Mouse (Mus musculus) ES-E14 (cell line): ENCODE measurements around the gene Cd209a. TPM values are rescaled to one million over a fixed set of nuclear protein-coding genes. Genes with fewer than 3 reads are reported as not detected.
A peak's percentile ranks its signal among the peaks of the same experiment; 100 is the strongest.

Source experiments
- DNase-seq: peaks from one replicate; pipeline ENCODE4 v3.0.0-alpha.2; 2013; ENCODE audit warnings: low read depth, low spot score
- H3K27ac ChIP-seq: 2 replicates; pipeline ENCODE4 v1.5.1; 2012; ENCODE audit warnings: low read depth, mild to moderate bottlenecking, low read length, moderate library complexity, mixed read lengths; ENCODE audit not compliant: poor library complexity, insufficient read depth, severe bottlenecking
- H3K36me3 ChIP-seq: 2 replicates; pipeline ENCODE4 v1.6.1; 2012; ENCODE audit warnings: mild to moderate bottlenecking, low read length, moderate library complexity, mixed read lengths; ENCODE audit not compliant: control insufficient read depth, poor library complexity, insufficient read depth, severe bottlenecking
- H3K4me1 ChIP-seq, 2 experiments: fragments of 150-350 bp in 1 of 2; sonication (generic) in 1 of 2; 2 replicates each; pipeline ENCODE4 v1.6.1; 2012; ENCODE audit warnings: low read length in 2 of 2, mild to moderate bottlenecking in 1 of 2, mixed read lengths in 1 of 2; ENCODE audit not compliant: control insufficient read depth in 2 of 2, insufficient read depth in 2 of 2, poor library complexity in 1 of 2
- H3K4me3 ChIP-seq, 2 experiments: fragments of 150-350 bp in 1 of 2; sonication (generic) in 1 of 2; 2 replicates each; pipeline ENCODE4 v1.5.1; 2012; ENCODE audit warnings: low read length in 2 of 2, low read depth in 1 of 2, mild to moderate bottlenecking in 1 of 2, mixed read lengths in 1 of 2; ENCODE audit not compliant: insufficient read depth in 1 of 2, poor library complexity in 1 of 2, severe bottlenecking in 1 of 2
- H3K9ac ChIP-seq: 2 replicates; pipeline ENCODE4 v1.6.1; 2012; ENCODE audit warnings: low read depth, mild to moderate bottlenecking, low read length, mixed read lengths; ENCODE audit not compliant: poor library complexity, insufficient read depth, severe bottlenecking
- H3K9me3 ChIP-seq: fragments of 150-350 bp; sonication (generic); 2 replicates; pipeline ENCODE4 v1.6.1; 2012; ENCODE audit warnings: low read depth, mild to moderate bottlenecking, low read length; ENCODE audit not compliant: control insufficient read depth, insufficient read depth
- CHD2 ChIP-seq: IDR thresholded peaks from 2 replicates; pipeline ENCODE4 v1.6.1; 2014; ENCODE audit warnings: mild to moderate bottlenecking, low read depth, low read length, inconsistent platforms
- HCFC1 ChIP-seq: IDR thresholded peaks from 2 replicates; pipeline ENCODE4 v1.6.1; 2012; ENCODE audit warnings: low read length, inconsistent platforms, borderline replicate concordance; ENCODE audit not compliant: insufficient read depth
- MAFK ChIP-seq: IDR thresholded peaks from 2 replicates; pipeline ENCODE4 v1.6.1; 2014; ENCODE audit warnings: mild to moderate bottlenecking, low read depth, low read length, inconsistent platforms; ENCODE audit not compliant: insufficient read depth
- ZC3H11A ChIP-seq: IDR thresholded peaks from 2 replicates; pipeline ENCODE4 v1.6.1; 2012; ENCODE audit warnings: low read depth, mild to moderate bottlenecking, inconsistent platforms, low read length, borderline replicate concordance
- ZNF384 ChIP-seq: IDR thresholded peaks from 2 replicates; pipeline ENCODE4 v1.6.1; 2012; ENCODE audit warnings: low read depth, low read length, inconsistent platforms
- in situ Hi-C, 2 experiments: fragments of 600-800 bp; cut with MboI; formaldehyde crosslinking; loops; one replicate each; pipeline ENCODE4 v1.15.1; 2025; ENCODE audit warnings: low sequenced_read_pairs in 2 of 2, inconsistent platforms in 1 of 2; ENCODE audit not compliant: unreplicated experiment in 2 of 2
- total RNA-seq: library from RNA; depleted of rRNA; stranded (reverse); fragments of 300-350 nt; gene quantifications from 2 replicates; pipeline ENCODE4 v1.2.3, GENCODE M21; 2012

Cd209a gene
- total RNA-seq, 1 experiment, result not detected

- Histone ChIP-seq H3K36me3 (no peaks in the 10 kb centered on the region), H3K4me1 (no peaks in the 10 kb centered on the region), H3K4me3 (no peak overlapping the region), H3K9ac (no peak overlapping the region), H3K27ac (no peak overlapping the region), H3K9me3 (no peaks in the 10 kb centered on the region)
- DNase-seq, result no peak
- in situ Hi-C loops, result no loop called here
- no peak for TF ChIP-seq MAFK
- TF ChIP-seq ZNF384, result no peak
- no peak for TF ChIP-seq ZC3H11A
- no peak for TF ChIP-seq HCFC1
- no peak for TF ChIP-seq CHD2
Measured at GRCm38 (mm10) chr8:3734084-3734483, 14.7 kb downstream of the Cd209a start.

- no peaks in the 10 kb centered on the region for H3K9me3 ChIP-seq
- H3K9ac ChIP-seq, result no peak overlapping the region
- H3K4me3 ChIP-seq, result no peak overlapping the region
- no peak for TF ChIP-seq CHD2
- no peak for TF ChIP-seq MAFK
- TF ChIP-seq ZNF384, result no peak
- no peak for TF ChIP-seq ZC3H11A
- no peak for TF ChIP-seq HCFC1
- DNase-seq, result no peak
- in situ Hi-C loops, result no loop called here
- no peaks in the 10 kb centered on the region for H3K36me3 ChIP-seq
- no peaks in the 10 kb centered on the region for H3K4me1 ChIP-seq
- no peak overlapping the region for H3K27ac ChIP-seq
Measured at GRCm38 (mm10) chr8:3721041-3721440, 27.7 kb downstream of the Cd209a start.

GRCm38 (mm10) chr8:3720551-3720950 lies 28.2 kb downstream of the Cd209a start, which contains the start of gene Clec4g:
Clec4g (minus strand) TSS chr8:3720651.
- in situ Hi-C loops, result no loop called here
- TF ChIP-seq ZNF384, result no peak
- TF ChIP-seq CHD2, result no peak
- no peak for TF ChIP-seq ZC3H11A
- no peak for TF ChIP-seq HCFC1
- TF ChIP-seq MAFK, result no peak
- H3K4me1 ChIP-seq, result no peaks in the 10 kb centered on the region
- H3K9me3 ChIP-seq, result no peaks in the 10 kb centered on the region
- H3K27ac ChIP-seq, result no peak within 1 kb of the TSS
- H3K36me3 ChIP-seq, result no peaks in the 10 kb centered on the region
- no peak for DNase-seq
- no peak within 1 kb of the TSS for H3K4me3 ChIP-seq
- H3K9ac ChIP-seq, result no peak within 1 kb of the TSS

- no peaks in the 10 kb centered on the region for H3K36me3 ChIP-seq
- H3K4me1 ChIP-seq, result no peaks in the 10 kb centered on the region
- H3K9me3 ChIP-seq, result no peaks in the 10 kb centered on the region
- in situ Hi-C loops, result no loop called here
- no peak for TF ChIP-seq HCFC1
- TF ChIP-seq ZC3H11A, result peak; percentile 92
- H3K4me3 ChIP-seq, result no peak overlapping the region
- peak; percentile 62 for DNase-seq
- no peak overlapping the region for H3K9ac ChIP-seq
- no peak overlapping the region for H3K27ac ChIP-seq
Measured at GRCm38 (mm10) chr8:3718559-3718958, 30.2 kb downstream of the Cd209a start.

- Histone ChIP-seq H3K36me3 (no peaks in the 10 kb centered on the region), H3K9ac (no peak overlapping the region), H3K9me3 (no peaks in the 10 kb centered on the region), H3K4me3 (no peak overlapping the region), H3K27ac (no peak overlapping the region), H3K4me1 (no peaks in the 10 kb centered on the region)
- in situ Hi-C loops, result no loop called here
- DNase-seq, result no peak
- TF ChIP-seq MAFK, result no peak
- TF ChIP-seq ZC3H11A, result no peak
- no peak for TF ChIP-seq CHD2
- TF ChIP-seq ZNF384, result no peak
- TF ChIP-seq HCFC1, result no peak
Measured at GRCm38 (mm10) chr8:3717321-3717954, 31.3 kb downstream of the Cd209a start.
